Mouse (Mus musculus) CH12.LX (cell line): ENCODE measurements around the gene Ctbp2.

Experiments
- CTCF ChIP-seq, 2 experiments: IDR thresholded peaks in 1 of 2; conservative IDR thresholded peaks in 1 of 2; 2 replicates each; pipeline ENCODE4 v1.5.1; 2011 to 2012; ENCODE audit warnings: low read depth in 2 of 2, low read length in 2 of 2, improper control_type of control experiment in 1 of 2, inconsistent platforms in 1 of 2, mild to moderate bottlenecking in 1 of 2, moderate library complexity in 1 of 2
- EP300 ChIP-seq: IDR thresholded peaks from 2 replicates; pipeline ENCODE4 v1.6.1; 2011; ENCODE audit warnings: low read length, improper control_type of control experiment
- IRF4 ChIP-seq: IDR thresholded peaks from 2 replicates; pipeline ENCODE4 v1.6.1; 2014; ENCODE audit warnings: low read depth, mild to moderate bottlenecking, inconsistent platforms, low read length, improper control_type of control experiment
- MYC ChIP-seq: IDR thresholded peaks from 2 replicates; pipeline ENCODE4 v1.6.1; 2011; ENCODE audit warnings: low read depth, mild to moderate bottlenecking, improper control_type of control experiment, low read length
- RCOR1 ChIP-seq: conservative IDR thresholded peaks from 2 replicates; pipeline ENCODE4 v1.6.1; 2012; ENCODE audit warnings: low read depth, mild to moderate bottlenecking, inconsistent platforms, low read length, improper control_type of control experiment
- TBP ChIP-seq: conservative IDR thresholded peaks from 2 replicates; pipeline ENCODE4 v1.6.1; 2011; ENCODE audit warnings: low read depth, low read length, improper control_type of control experiment
- UBTF ChIP-seq: IDR thresholded peaks from 2 replicates; pipeline ENCODE4 v1.6.1; 2012; ENCODE audit warnings: low read depth, mild to moderate bottlenecking, inconsistent platforms, low read length, improper control_type of control experiment, moderate library complexity

GRCm38 (mm10) chr7:133047287-133047686 is 76.9 kb downstream of the Ctbp2 start:
- TF ChIP-seq UBTF (no peak), CTCF (conservative IDR thresholded peaks at IDR 0.05 in 1 of 2, IDR thresholded peaks at IDR 0.05 in 1 of 2; ENCODE audit: low read depth in 2 of 2, low read length in 2 of 2) (0 out of 4 replicates have a peak, but pooled peaks of 1 of the 2 experiments have one; percentile 6), IRF4 (no peak), RCOR1 (no peak), TBP (no peak), MYC (no peak), EP300 (no peak)
